Mouse (Mus musculus): ENCODE measurements around the gene Meltf. TPM values are rescaled to one million over a fixed set of nuclear protein-coding genes. Genes with fewer than 3 reads are reported as not detected.

Meltf gene
- total and polyA plus RNA-seq, 3 experiments = 0.04 to 0.09 (median 0.07) TPM

DNA sequence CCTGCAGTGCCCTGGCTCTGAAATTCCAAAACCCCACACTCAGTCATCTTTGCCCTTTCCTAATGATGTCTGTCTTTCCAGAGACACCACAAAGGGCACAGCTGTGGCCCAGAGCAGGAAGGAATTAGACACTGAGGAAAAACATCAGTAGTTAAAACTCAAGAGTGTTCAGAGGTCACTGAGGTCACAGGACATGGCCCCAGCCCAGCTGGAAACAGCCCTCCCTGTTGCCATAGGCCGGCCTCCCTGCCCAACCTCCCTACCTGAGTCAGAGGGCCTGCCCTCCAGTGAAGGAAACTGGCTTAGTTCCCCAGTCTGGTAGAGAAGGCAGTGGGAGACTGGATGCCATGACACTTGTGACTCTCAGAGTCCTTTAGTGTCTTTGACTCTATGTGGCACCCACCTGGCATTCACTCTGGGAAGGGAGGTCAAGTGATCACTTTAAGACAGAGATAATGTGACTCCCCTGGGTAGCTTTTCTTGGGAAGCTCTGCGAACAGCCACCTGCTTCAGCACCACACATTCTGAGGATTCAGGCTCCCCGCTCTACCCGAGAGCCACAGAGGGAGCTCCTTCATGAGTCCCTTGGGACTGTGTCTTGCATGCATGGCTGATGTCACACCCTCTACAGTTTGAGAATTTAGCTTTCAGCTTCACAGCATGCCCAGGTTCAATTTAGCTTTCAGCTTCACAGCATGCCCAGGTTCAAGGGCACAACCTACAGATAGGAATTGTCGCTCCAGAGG is 15.0 kb downstream of the Meltf start:
- Histone ChIP-seq H3K4me1 (ENCODE audit: control insufficient read depth in 1 of 2, insufficient read depth in 2 of 2) (peaks cover 23 to 46% of the 10 kb centered on the region in 2 experiments), H3K36me3 (replicated peaks in 1 of 2; ENCODE audit: control insufficient read depth in 1 of 2, insufficient read depth in 1 of 2, low read length in 1 of 2) (no peaks in the 10 kb centered on the region), H3K4me2 (ENCODE audit: insufficient read depth, low read depth, poor library complexity, severe bottlenecking) (peak overlapping the region; percentile 19; the same call in 1 of the 2 replicates), H3K27ac (ENCODE audit: insufficient read depth, low read depth) (no peak overlapping the region), H3K9ac (ENCODE audit: insufficient read depth, low read depth) (no peak overlapping the region), H3K79me2 (replicated peaks; ENCODE audit: control insufficient read depth, extremely low read depth, insufficient read depth, poor library complexity, severe bottlenecking) (no peaks in the 10 kb centered on the region), H3K27me3 (replicated peaks) (no peaks in the 10 kb centered on the region), H3K9me3 (replicated peaks; ENCODE audit: low read length) (no peaks in the 10 kb centered on the region), H3K4me3 (replicated peaks in 1 of 3; ENCODE audit: low read depth in 2 of 3, low read length in 2 of 3, poor library complexity in 1 of 3) (peak overlapping the region in 1 of 3 experiments; percentile 4)
- TF ChIP-seq ZMIZ1 (IDR thresholded peaks at IDR 0.05; ENCODE audit: low read depth, low read length) (no peak), E2F4 (IDR thresholded peaks at IDR 0.05; ENCODE audit: insufficient replicate concordance, low read depth, low read length) (no peak), MAZ (IDR thresholded peaks at IDR 0.05; ENCODE audit: low read depth, low read length) (0 out of 2 replicates have a peak, but pooled peaks have one; percentile 38), NRF1 (IDR thresholded peaks at IDR 0.05; ENCODE audit: low read depth, low read length) (no peak), RAD21 (IDR thresholded peaks at IDR 0.05; ENCODE audit: low read depth, low read length) (no peak; the same call in 1 of the 2 replicates), IRF4 (IDR thresholded peaks at IDR 0.05; ENCODE audit: low read depth, low read length) (0 out of 2 replicates have a peak, but pooled peaks have one; percentile 10), ZC3H11A (IDR thresholded peaks at IDR 0.05; ENCODE audit: low read depth, low read length) (no peak), JUN (IDR thresholded peaks at IDR 0.05; ENCODE audit: insufficient read depth, low read depth, low read length) (no peak), TBP (conservative IDR thresholded peaks at IDR 0.05; ENCODE audit: low read depth, low read length) (0 out of 2 replicates have a peak, but pooled peaks have one; percentile 14), SMC3 (IDR thresholded peaks at IDR 0.05; ENCODE audit: low read depth, low read length) (no peak; the same call in 1 of the 2 replicates), MAX (IDR thresholded peaks at IDR 0.05; ENCODE audit: low read length) (peak; percentile 36; the same call in 1 of the 2 replicates), SIN3A (IDR thresholded peaks at IDR 0.05; ENCODE audit: low read length) (peak; percentile 50; the same call in 1 of the 2 replicates), USF2 (conservative IDR thresholded peaks at IDR 0.05; ENCODE audit: low read depth, low read length) (no peak), CTCF (conservative IDR thresholded peaks at IDR 0.05 in 1 of 2, IDR thresholded peaks at IDR 0.05 in 1 of 2; ENCODE audit: low read depth in 2 of 2, low read length in 2 of 2) (0 out of 4 replicates have a peak, but pooled peaks of 1 of the 2 experiments have one; percentile 14), UBTF (IDR thresholded peaks at IDR 0.05; ENCODE audit: low read depth, low read length) (no peak), KAT2A (IDR thresholded peaks at IDR 0.05; ENCODE audit: insufficient replicate concordance, low read length) (0 out of 2 replicates have a peak, but pooled peaks have one; percentile 36), POLR2AphosphoS2 (IDR thresholded peaks at IDR 0.05; ENCODE audit: low read depth, low read length) (no peak), POLR2A (IDR thresholded peaks at IDR 0.05; ENCODE audit: low read depth, low read length) (no peak), ZKSCAN1 (IDR thresholded peaks at IDR 0.05; ENCODE audit: borderline replicate concordance, low read depth, low read length) (no peak), EP300 (IDR thresholded peaks at IDR 0.05; ENCODE audit: low read length) (no peak; the same call in 1 of the 2 replicates), GABPA (IDR thresholded peaks at IDR 0.05; ENCODE audit: insufficient replicate concordance, low read depth, low read length) (no peak), MEF2A (IDR thresholded peaks at IDR 0.05; ENCODE audit: borderline replicate concordance, low read depth, low read length) (0 out of 2 replicates have a peak, but pooled peaks have one; percentile 39), ZNF384 (IDR thresholded peaks at IDR 0.05; ENCODE audit: low read depth, low read length) (no peak), JUND (conservative IDR thresholded peaks at IDR 0.05; ENCODE audit: low read depth, low read length) (peak; percentile 30; the same call in 1 of the 2 replicates), NELFE (IDR thresholded peaks at IDR 0.05; ENCODE audit: low read depth, low read length) (no peak), ELF1 (IDR thresholded peaks at IDR 0.05; ENCODE audit: low read depth, low read length) (no peak), USF1 (IDR thresholded peaks at IDR 0.05; ENCODE audit: low read depth, low read length) (no peak), MYC (IDR thresholded peaks at IDR 0.05; ENCODE audit: low read depth, low read length) (0 out of 2 replicates have a peak, but pooled peaks have one; percentile 50), ETS1 (conservative IDR thresholded peaks at IDR 0.05; ENCODE audit: low read depth, low read length) (peak; percentile 51; the same call in 1 of the 2 replicates), BHLHE40 (IDR thresholded peaks at IDR 0.05; ENCODE audit: low read depth, low read length) (peak; percentile 61), PAX5 (IDR thresholded peaks at IDR 0.05; ENCODE audit: low read length) (no peak), MAFK (IDR thresholded peaks at IDR 0.05; ENCODE audit: insufficient replicate concordance, low read length) (no peak), RCOR1 (conservative IDR thresholded peaks at IDR 0.05; ENCODE audit: low read depth, low read length) (no peak), TCF12 (IDR thresholded peaks at IDR 0.05; ENCODE audit: low read depth, low read length) (no peak), HCFC1 (IDR thresholded peaks at IDR 0.05; ENCODE audit: low read depth, low read length) (no peak), MXI1 (IDR thresholded peaks at IDR 0.05; ENCODE audit: low read depth, low read length) (peak; percentile 63; the same call in 1 of the 2 replicates), CHD2 (IDR thresholded peaks at IDR 0.05; ENCODE audit: low read length) (no peak), CHD1 (IDR thresholded peaks at IDR 0.05; ENCODE audit: low read depth, low read length) (no peak)
- peak; percentile 87 for DNase-seq (ENCODE audit: extremely low read depth)
- in situ Hi-C loops (cut with MboI; ENCODE audit: low pct_ligation_motif_present, low pct_unique_long_range_greater_than_20kb, low sequenced_read_pairs) = no loop called here
- dilution Hi-C loops (cut with MboI; ENCODE audit: extremely low pct_ligation_motif_present, extremely low pct_unique_long_range_greater_than_20kb, low sequenced_read_pairs) = no loop called here

All from CH12.LX (cell line).